Mouse (Mus musculus) CH12.LX (cell line): ENCODE measurements around the gene Serinc1.
"Not testable (repeated sequence)": the region's sequence is repeated elsewhere in the genome, so short reads cannot be mapped to it uniquely, and the experiment has no call there.

ENCODE experiments used
- CHD2 ChIP-seq: IDR thresholded peaks from 2 replicates; pipeline ENCODE4 v1.6.1; 2011; ENCODE audit warnings: low read length, improper control_type of control experiment
- CTCF ChIP-seq, 2 experiments: IDR thresholded peaks in 1 of 2; conservative IDR thresholded peaks in 1 of 2; 2 replicates each; pipeline ENCODE4 v1.5.1; 2011 to 2012; ENCODE audit warnings: low read depth in 2 of 2, low read length in 2 of 2, improper control_type of control experiment in 1 of 2, inconsistent platforms in 1 of 2, mild to moderate bottlenecking in 1 of 2, moderate library complexity in 1 of 2

GRCm38 (mm10) chr10:57543890-57544289 lies 11.6 kb upstream of the Serinc1 start:
- not testable (repeated sequence) for TF ChIP-seq CTCF (conservative IDR thresholded peaks at IDR 0.05 in 1 of 2, IDR thresholded peaks at IDR 0.05 in 1 of 2; ENCODE audit: low read depth in 2 of 2, low read length in 2 of 2); CHD2
